Mouse (Mus musculus): Measurements from ENCODE around the gene Col4a2. TPM values are rescaled to one million over a fixed set of nuclear protein-coding genes. Genes with fewer than 3 reads are reported as not detected.

Gene Col4a2
- polyA plus RNA-seq, 1 experiment: 36.0 TPM

GRCm38 (mm10) chr8:11371347-11371746 lies 58.7 kb downstream of the Col4a2 start:
- no peak overlapping the region for H3K27ac ChIP-seq (ENCODE audit: insufficient read depth, low read length)
- TF ChIP-seq CTCF (IDR thresholded peaks at IDR 0.05; ENCODE audit: extremely low read depth, insufficient read depth, insufficient read length, insufficient replicate concordance): no peak
- TF ChIP-seq POLR2A (IDR thresholded peaks at IDR 0.05; ENCODE audit: low read depth, low read length): no peak
- no peak overlapping the region for H3K4me3 ChIP-seq (ENCODE audit: extremely low read depth, insufficient read depth, insufficient read length)
- H3K4me1 ChIP-seq (ENCODE audit: control insufficient read depth, insufficient read depth, insufficient read length): no peaks in the 10 kb centered on the region
- no peak for DNase-seq (ENCODE audit: low read depth in 1 of 2, low spot score in 2 of 2)
- no peaks in the 10 kb centered on the region for H3K27me3 ChIP-seq (ENCODE audit: control insufficient read depth, insufficient read depth, low read length)
- 86% methylated on average over 10 of the region's 10 CpGs for WGBS
- H3K36me3 ChIP-seq (ENCODE audit: control insufficient read depth, insufficient read depth, low read length): no peaks in the 10 kb centered on the region

GRCm38 (mm10) chr8:11372080-11372479 lies 59.5 kb downstream of the Col4a2 start:
- WGBS: 88% methylated on average over 8 of the region's 8 CpGs
- Histone ChIP-seq H3K4me3 (ENCODE audit: extremely low read depth, insufficient read depth, insufficient read length) (no peak overlapping the region), H3K36me3 (ENCODE audit: control insufficient read depth, insufficient read depth, low read length) (no peaks in the 10 kb centered on the region), H3K27ac (ENCODE audit: insufficient read depth, low read length) (no peak overlapping the region), H3K4me1 (ENCODE audit: control insufficient read depth, insufficient read depth, insufficient read length) (no peaks in the 10 kb centered on the region), H3K27me3 (ENCODE audit: control insufficient read depth, insufficient read depth, low read length) (no peaks in the 10 kb centered on the region)
- no peak for DNase-seq (ENCODE audit: low read depth in 1 of 2, low spot score in 2 of 2)
- TF ChIP-seq CTCF (IDR thresholded peaks at IDR 0.05; ENCODE audit: extremely low read depth, insufficient read depth, insufficient read length, insufficient replicate concordance) (no peak), POLR2A (IDR thresholded peaks at IDR 0.05; ENCODE audit: low read depth, low read length) (no peak)

- Histone ChIP-seq H3K27ac (ENCODE audit: insufficient read depth, low read length) (no peak overlapping the region), H3K27me3 (ENCODE audit: control insufficient read depth, insufficient read depth, low read length) (no peaks in the 10 kb centered on the region), H3K4me1 (ENCODE audit: control insufficient read depth, insufficient read depth, insufficient read length) (no peaks in the 10 kb centered on the region), H3K4me3 (ENCODE audit: extremely low read depth, insufficient read depth, insufficient read length) (no peak overlapping the region), H3K36me3 (ENCODE audit: control insufficient read depth, insufficient read depth, low read length) (no peaks in the 10 kb centered on the region)
- TF ChIP-seq CTCF (IDR thresholded peaks at IDR 0.05; ENCODE audit: extremely low read depth, insufficient read depth, insufficient read length, insufficient replicate concordance): no peak
- no peak for TF ChIP-seq POLR2A (IDR thresholded peaks at IDR 0.05; ENCODE audit: low read depth, low read length)
- 86% methylated on average over 15 of the region's 15 CpGs for WGBS
- no peak for DNase-seq (ENCODE audit: low read depth in 1 of 2, low spot score in 2 of 2)
Observed at GRCm38 (mm10) chr8:11373643-11374325, 61.2 kb downstream of the Col4a2 start.

- Histone ChIP-seq H3K27ac (ENCODE audit: insufficient read depth, low read length) (no peak overlapping the region), H3K36me3 (ENCODE audit: control insufficient read depth, insufficient read depth, low read length) (no peaks in the 10 kb centered on the region), H3K27me3 (ENCODE audit: control insufficient read depth, insufficient read depth, low read length) (no peaks in the 10 kb centered on the region), H3K4me1 (ENCODE audit: control insufficient read depth, insufficient read depth, insufficient read length) (no peaks in the 10 kb centered on the region), H3K4me3 (ENCODE audit: extremely low read depth, insufficient read depth, insufficient read length) (no peak overlapping the region)
- WGBS: 51% methylated on average over 15 of the region's 15 CpGs
- no peak for TF ChIP-seq CTCF (IDR thresholded peaks at IDR 0.05; ENCODE audit: extremely low read depth, insufficient read depth, insufficient read length, insufficient replicate concordance)
- TF ChIP-seq POLR2A (IDR thresholded peaks at IDR 0.05; ENCODE audit: low read depth, low read length): no peak
- DNase-seq (ENCODE audit: low read depth in 1 of 2, low spot score in 2 of 2): no peak
Observed at GRCm38 (mm10) chr8:11374326-11375076, 61.9 kb downstream of the Col4a2 start.

GRCm38 (mm10) chr8:11375749-11376438 lies 63.3 kb downstream of the Col4a2 start:
- no peak overlapping the region for H3K4me3 ChIP-seq (ENCODE audit: extremely low read depth, insufficient read depth, insufficient read length)
- no peak for DNase-seq (ENCODE audit: low read depth in 1 of 2, low spot score in 2 of 2)
- H3K36me3 ChIP-seq (ENCODE audit: control insufficient read depth, insufficient read depth, low read length): no peaks in the 10 kb centered on the region
- H3K27me3 ChIP-seq (ENCODE audit: control insufficient read depth, insufficient read depth, low read length): no peaks in the 10 kb centered on the region
- H3K27ac ChIP-seq (ENCODE audit: insufficient read depth, low read length): no peak overlapping the region
- H3K4me1 ChIP-seq (ENCODE audit: control insufficient read depth, insufficient read depth, insufficient read length): no peaks in the 10 kb centered on the region
- TF ChIP-seq POLR2A (IDR thresholded peaks at IDR 0.05; ENCODE audit: low read depth, low read length) (no peak), CTCF (IDR thresholded peaks at IDR 0.05; ENCODE audit: extremely low read depth, insufficient read depth, insufficient read length, insufficient replicate concordance) (no peak)
- WGBS: 83% methylated on average over 18 of the region's 18 CpGs

GRCm38 (mm10) chr8:11377391-11378210 lies 65.0 kb downstream of the Col4a2 start:
- DNase-seq (ENCODE audit: low read depth in 1 of 2, low spot score in 2 of 2): no peak
- Histone ChIP-seq H3K4me1 (ENCODE audit: control insufficient read depth, insufficient read depth, insufficient read length) (no peaks in the 10 kb centered on the region), H3K27ac (ENCODE audit: insufficient read depth, low read length) (no peak overlapping the region), H3K27me3 (ENCODE audit: control insufficient read depth, insufficient read depth, low read length) (no peaks in the 10 kb centered on the region), H3K4me3 (ENCODE audit: extremely low read depth, insufficient read depth, insufficient read length) (no peak overlapping the region), H3K36me3 (ENCODE audit: control insufficient read depth, insufficient read depth, low read length) (no peaks in the 10 kb centered on the region)
- WGBS: 88% methylated on average over 16 of the region's 16 CpGs
- TF ChIP-seq CTCF (IDR thresholded peaks at IDR 0.05; ENCODE audit: extremely low read depth, insufficient read depth, insufficient read length, insufficient replicate concordance) (no peak), POLR2A (IDR thresholded peaks at IDR 0.05; ENCODE audit: low read depth, low read length) (no peak)
